Mouse (Mus musculus): ENCODE measurements around the gene Kank2. TPM values are rescaled to one million over a fixed set of nuclear protein-coding genes. Genes with fewer than 3 reads are reported as not detected.
A peak's percentile ranks its signal among the peaks of the same experiment; 100 is the strongest.

Kank2 gene
- polyA plus RNA-seq, 2 experiments, result 13.1 to 38.6 TPM

DNA sequence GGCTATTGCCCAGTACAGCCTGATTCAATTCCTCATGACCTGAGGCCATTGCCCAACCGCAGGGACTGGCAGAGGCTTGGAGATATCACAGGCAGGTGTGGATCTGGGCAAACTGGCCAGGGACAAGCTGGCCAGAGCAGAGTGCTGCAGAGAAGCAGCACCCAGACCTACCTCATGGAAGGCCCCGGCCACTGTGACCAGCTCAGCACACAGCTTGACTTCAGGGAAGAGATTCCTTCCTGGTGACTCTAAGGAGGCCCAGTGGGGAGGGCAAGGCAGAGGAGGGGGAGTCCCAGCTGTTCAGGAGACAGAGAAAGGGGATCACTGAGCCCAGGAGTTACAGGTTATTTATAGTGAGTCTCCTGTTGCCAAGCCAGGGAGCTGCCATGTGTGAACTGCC lies 77.5 kb downstream of the Kank2 start:
- 72% methylated on average over 2 of the region's 2 CpGs for WGBS
- DNase-seq (ENCODE audit: low spot score), result no peak
- H3K4me3 ChIP-seq (replicated peaks; ENCODE audit: low read length), result no peak overlapping the region
- H3K4me1 ChIP-seq (ENCODE audit: control insufficient read depth, insufficient read depth, low read length), result peaks cover 14% of the 10 kb centered on the region
- TF ChIP-seq POLR2A (IDR thresholded peaks at IDR 0.05; ENCODE audit: borderline replicate concordance, extremely low read depth, insufficient read depth, insufficient read length), result no peak
- H3K36me3 ChIP-seq (ENCODE audit: control insufficient read depth, insufficient read depth, low read length), result no peaks in the 10 kb centered on the region
- H3K27me3 ChIP-seq (ENCODE audit: control insufficient read depth, insufficient read depth, low read length), result no peaks in the 10 kb centered on the region
- no peak for ATAC-seq (ENCODE audit: low FRiP score, low read depth)
- H3K4me2 ChIP-seq (replicated peaks; ENCODE audit: low read depth, low read length, severe bottlenecking), result no peak overlapping the region
- H3K27ac ChIP-seq (replicated peaks; ENCODE audit: low read depth, low read length), result no peak overlapping the region
- H3K9me3 ChIP-seq (ENCODE audit: control insufficient read depth, low read length), result no peaks in the 10 kb centered on the region
- H3K9ac ChIP-seq (ENCODE audit: low read depth, low read length, severe bottlenecking), result no peak overlapping the region

DNA sequence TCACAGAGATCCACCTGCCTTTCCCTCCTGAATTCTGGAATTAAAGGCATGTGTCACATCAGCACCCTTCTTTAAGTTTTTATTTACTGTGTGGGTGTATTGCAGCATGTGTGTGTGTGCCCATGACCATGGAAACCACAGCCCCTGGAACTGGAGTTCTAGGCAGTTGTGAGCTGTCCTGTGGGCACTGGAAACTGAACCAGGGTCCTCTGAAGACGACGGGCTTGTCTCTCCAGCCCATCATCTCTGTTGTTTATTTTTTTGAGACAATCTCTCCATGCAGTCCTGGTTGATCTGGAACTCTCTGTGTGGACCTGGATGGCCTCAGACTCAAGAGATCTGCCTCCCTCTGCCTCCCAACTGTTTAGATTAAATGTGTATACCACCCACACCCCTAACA lies 81.5 kb downstream of the Kank2 start:
- H3K9me3 ChIP-seq (ENCODE audit: control insufficient read depth, low read length), result no peaks in the 10 kb centered on the region
- ATAC-seq (ENCODE audit: low FRiP score, low read depth) (no peak), DNase-seq (ENCODE audit: low spot score) (no peak)
- H3K4me1 ChIP-seq (ENCODE audit: control insufficient read depth, insufficient read depth, low read length), result no peaks in the 10 kb centered on the region
- no peaks in the 10 kb centered on the region for H3K27me3 ChIP-seq (ENCODE audit: control insufficient read depth, insufficient read depth, low read length)
- no peak overlapping the region for H3K9ac ChIP-seq (ENCODE audit: low read depth, low read length, severe bottlenecking)
- TF ChIP-seq POLR2A (IDR thresholded peaks at IDR 0.05; ENCODE audit: borderline replicate concordance, extremely low read depth, insufficient read depth, insufficient read length), result no peak
- H3K27ac ChIP-seq (replicated peaks; ENCODE audit: low read depth, low read length), result no peak overlapping the region
- no peak overlapping the region for H3K4me2 ChIP-seq (replicated peaks; ENCODE audit: low read depth, low read length, severe bottlenecking)
- WGBS, result 89% methylated on average over 2 of the region's 2 CpGs
- no peaks in the 10 kb centered on the region for H3K36me3 ChIP-seq (ENCODE audit: control insufficient read depth, insufficient read depth, low read length)
- H3K4me3 ChIP-seq (replicated peaks; ENCODE audit: low read length), result no peak overlapping the region

Small RNA genes within 50 kb of the gene (microRNA-seq; reads per million reads assigned to microRNA genes)
- gene Mir7083, result 9.2 reads per million, percentile 20 among the genes with 10 or more reads in this experiment

Other genes starting within 250 kb of the Kank2 start
- 35.5 and 40.8 TPM in 2 replicates for gene Timm29, start 206.0 kb downstream of the Kank2 start, polyA plus RNA-seq (2012; rRNA removed)
- 39.8 and 43.0 TPM in 2 replicates for gene Timm29, start 206.0 kb downstream of the Kank2 start, polyA plus RNA-seq (2014; fragmentation: Nextera tagmentation; extraction: Ambion mirVana)
- 19.6 and 24.0 TPM in 2 replicates for gene Yipf2, start 205.9 kb downstream of the Kank2 start, polyA plus RNA-seq (2012; rRNA removed)
- 18.1 and 23.6 TPM in 2 replicates for gene Yipf2, start 205.9 kb downstream of the Kank2 start, polyA plus RNA-seq (2014; fragmentation: Nextera tagmentation; extraction: Ambion mirVana)
- gene Smarca4, start 182.6 kb downstream of the Kank2 start, polyA plus RNA-seq (2012; rRNA removed), result 94.4 and 94.8 TPM in 2 replicates
- gene Smarca4, start 182.6 kb downstream of the Kank2 start, polyA plus RNA-seq (2014; fragmentation: Nextera tagmentation; extraction: Ambion mirVana), result 81.1 and 90.4 TPM in 2 replicates
- 36.9 and 48.0 TPM in 2 replicates for gene Ldlr, start 75.3 kb downstream of the Kank2 start, polyA plus RNA-seq (2012; rRNA removed)
- gene Ldlr, start 75.3 kb downstream of the Kank2 start, polyA plus RNA-seq (2014; fragmentation: Nextera tagmentation; extraction: Ambion mirVana), result 15.9 and 18.4 TPM in 2 replicates
- 64.8 and 68.8 TPM in 2 replicates for gene Spc24, start 38.4 kb downstream of the Kank2 start, polyA plus RNA-seq (2012; rRNA removed)
- 84.3 and 92.5 TPM in 2 replicates for gene Spc24, start 38.4 kb downstream of the Kank2 start, polyA plus RNA-seq (2014; fragmentation: Nextera tagmentation; extraction: Ambion mirVana)
- 0.17 TPM in 1 of 2 replicates, not detected in the other for gene Angptl8, start 36.8 kb upstream of the Kank2 start, polyA plus RNA-seq (2012; rRNA removed)
- gene Angptl8, start 36.8 kb upstream of the Kank2 start, polyA plus RNA-seq (2014; fragmentation: Nextera tagmentation; extraction: Ambion mirVana), result 0.44 and 1.1 TPM in 2 replicates
- gene Dock6, start 53.9 kb upstream of the Kank2 start, polyA plus RNA-seq (2012; rRNA removed), result 155 and 191 TPM in 2 replicates
- 31.6 and 38.8 TPM in 2 replicates for gene Dock6, start 53.9 kb upstream of the Kank2 start, polyA plus RNA-seq (2014; fragmentation: Nextera tagmentation; extraction: Ambion mirVana)
- 30.1 and 30.7 TPM in 2 replicates for gene Rab3d, start 119.4 kb upstream of the Kank2 start, polyA plus RNA-seq (2012; rRNA removed)
- 32.5 and 36.3 TPM in 2 replicates for gene Rab3d, start 119.4 kb upstream of the Kank2 start, polyA plus RNA-seq (2014; fragmentation: Nextera tagmentation; extraction: Ambion mirVana)
- 9.6 and 10.8 TPM in 2 replicates for gene Ccdc159, start 128.7 kb upstream of the Kank2 start, polyA plus RNA-seq (2012; rRNA removed)
- 2.8 and 3.3 TPM in 2 replicates for gene Ccdc159, start 128.7 kb upstream of the Kank2 start, polyA plus RNA-seq (2014; fragmentation: Nextera tagmentation; extraction: Ambion mirVana)
- gene Tmem205, start 128.8 kb upstream of the Kank2 start, polyA plus RNA-seq (2012; rRNA removed), result 37.4 and 45.3 TPM in 2 replicates
- gene Tmem205, start 128.8 kb upstream of the Kank2 start, polyA plus RNA-seq (2014; fragmentation: Nextera tagmentation; extraction: Ambion mirVana), result 49.5 and 51.5 TPM in 2 replicates
- 31.7 and 44.2 TPM in 2 replicates for gene Plppr2, start 138.3 kb upstream of the Kank2 start, polyA plus RNA-seq (2012; rRNA removed)
- 8.7 and 11.2 TPM in 2 replicates for gene Plppr2, start 138.3 kb upstream of the Kank2 start, polyA plus RNA-seq (2014; fragmentation: Nextera tagmentation; extraction: Ambion mirVana)
- 6.5 and 7.0 TPM in 2 replicates for gene Swsap1, start 157.0 kb upstream of the Kank2 start, polyA plus RNA-seq (2012; rRNA removed)
- 12.8 TPM in 2 replicates for gene Swsap1, start 157.0 kb upstream of the Kank2 start, polyA plus RNA-seq (2014; fragmentation: Nextera tagmentation; extraction: Ambion mirVana)
- gene Epor, start 164.8 kb upstream of the Kank2 start, polyA plus RNA-seq (2012; rRNA removed), result 6.7 and 8.0 TPM in 2 replicates
- 4.1 and 5.9 TPM in 2 replicates for gene Epor, start 164.8 kb upstream of the Kank2 start, polyA plus RNA-seq (2014; fragmentation: Nextera tagmentation; extraction: Ambion mirVana)
- 2.9 and 3.2 TPM in 2 replicates for gene Rgl3, start 190.7 kb upstream of the Kank2 start, polyA plus RNA-seq (2012; rRNA removed)
- gene Rgl3, start 190.7 kb upstream of the Kank2 start, polyA plus RNA-seq (2014; fragmentation: Nextera tagmentation; extraction: Ambion mirVana), result 1.1 and 1.5 TPM in 2 replicates
- gene Ccdc151, start 203.9 kb upstream of the Kank2 start, polyA plus RNA-seq (2012; rRNA removed), result 1.2 and 1.3 TPM in 2 replicates
- 0.37 and 1.2 TPM in 2 replicates for gene Ccdc151, start 203.9 kb upstream of the Kank2 start, polyA plus RNA-seq (2014; fragmentation: Nextera tagmentation; extraction: Ambion mirVana)
- 156 and 188 TPM in 2 replicates for gene Prkcsh, start 204.1 kb upstream of the Kank2 start, polyA plus RNA-seq (2012; rRNA removed)
- gene Prkcsh, start 204.1 kb upstream of the Kank2 start, polyA plus RNA-seq (2014; fragmentation: Nextera tagmentation; extraction: Ambion mirVana), result 89.0 and 103 TPM in 2 replicates